Mouse (Mus musculus): ENCODE measurements around the gene Nf2.

DNA sequence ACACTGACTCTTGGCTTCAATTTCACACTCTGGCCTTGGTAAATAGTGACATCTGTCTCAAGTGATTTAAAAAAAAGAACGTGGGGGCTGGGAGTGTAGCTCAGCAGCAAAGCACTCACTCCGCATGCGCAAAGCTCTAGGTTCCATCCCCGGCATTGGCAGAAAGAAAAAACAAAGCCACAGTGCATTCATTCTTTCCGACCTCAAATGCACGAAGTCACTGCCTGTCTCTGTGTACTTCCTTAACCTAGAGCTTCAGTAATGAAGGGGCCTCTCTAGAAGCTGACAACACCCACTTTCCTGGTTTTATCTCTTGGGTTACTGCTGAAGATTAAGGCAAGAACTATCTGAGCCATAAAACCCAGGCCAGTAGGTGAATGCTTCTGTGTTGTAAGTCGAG lies 45.4 kb downstream of the Nf2 start:
- no peak for TF ChIP-seq CTCF (IDR thresholded peaks at IDR 0.05; ENCODE audit: borderline replicate concordance, insufficient read depth, low read length)
- no peak for TF ChIP-seq POLR2A (IDR thresholded peaks at IDR 0.05; ENCODE audit: low read depth, low read length)
